Mouse (Mus musculus) heart, adult 2 months (tissue): ENCODE measurements around the gene Sprn. TPM values are rescaled to one million over a fixed set of nuclear protein-coding genes. Genes with fewer than 3 reads are reported as not detected.
A peak's percentile ranks its signal among the peaks of the same experiment; 100 is the strongest.

Experiments used
- DNase-seq, 2 experiments: peaks; one replicate each; pipeline ENCODE4 v3.0.0; 2021
- H3K27ac ChIP-seq: fragments of 200-600 bp; 2 replicates; pipeline ENCODE4 v1.8.1; 2022
- H3K27me3 ChIP-seq: fragments of 200-500 bp; 2 replicates; pipeline ENCODE4 v1.6.1; 2012; ENCODE audit warnings: mild to moderate bottlenecking, low read length, inconsistent platforms, mixed read lengths; ENCODE audit not compliant: control insufficient read depth, insufficient read depth
- H3K36me3 ChIP-seq: fragments of 200-500 bp; 2 replicates; pipeline ENCODE4 v1.6.1; 2012; ENCODE audit warnings: low read length, inconsistent platforms; ENCODE audit not compliant: control insufficient read depth, insufficient read depth
- H3K4me1 ChIP-seq: fragments of 200-500 bp; 2 replicates; pipeline ENCODE4 v1.6.1; 2011; ENCODE audit warnings: low read length; ENCODE audit not compliant: control insufficient read depth, insufficient read depth
- H3K4me3 ChIP-seq: fragments of 200-600 bp; 2 replicates; pipeline ENCODE4 v1.8.1; 2022
- H3K79me2 ChIP-seq: fragments of 200-500 bp; replicated peaks from 2 replicates; pipeline ENCODE4 v1.6.1; 2012; ENCODE audit warnings: mild to moderate bottlenecking, inconsistent platforms, low read length, moderate library complexity, mixed read lengths; ENCODE audit not compliant: control insufficient read depth, insufficient read depth
- H3K9ac ChIP-seq: fragments of 200-500 bp; 2 replicates; pipeline ENCODE4 v1.6.1; 2012; ENCODE audit warnings: low read depth, mild to moderate bottlenecking, control low read depth, inconsistent platforms, low read length, mixed read lengths
- CTCF ChIP-seq: fragments of 200-600 bp; IDR thresholded peaks from 2 replicates; pipeline ENCODE4 v1.8.1; 2022; ENCODE audit warnings: antibody characterized with exemption, mild to moderate bottlenecking, moderate library complexity
- EP300 ChIP-seq: fragments of 200-500 bp; IDR thresholded peaks from 2 replicates; pipeline ENCODE4 v1.6.1; 2011; ENCODE audit warnings: low read depth, low read length, control low read depth; ENCODE audit not compliant: insufficient read depth
- POLR2A ChIP-seq: fragments of 200-500 bp; IDR thresholded peaks from 2 replicates; pipeline ENCODE4 v1.6.1; 2011; ENCODE audit warnings: mild to moderate bottlenecking, low read depth, low read length, control low read depth; ENCODE audit not compliant: insufficient read depth
- WGBS: fragments of 180-500 bp; shearing (Covaris S2); methylation state at CpG from one replicate; pipeline ENCODE4 v1.1.7; 2018; 5-methylcytosine and 5-hydroxymethylcytosine counted together
- intact Hi-C: fragments of 180-260 bp; cut with DNase I; formaldehyde crosslinking; loops from one replicate; pipeline ENCODE4 v1.15.1; 2025
- long read RNA-seq: library from polyadenylated mRNA; stranded (forward); transcript quantifications from one replicate; pipeline ENCODE4 v2.0.0, GENCODE M21; 2021
- polyA plus RNA-seq: library from polyadenylated mRNA; depleted of rRNA; stranded (reverse); fragments of >200 nt; gene quantifications from 2 replicates; pipeline ENCODE4 v1.2.3, GENCODE M21; 2012; rRNA removed
- total RNA-seq, 2 experiments: library from RNA; stranded (reverse); gene quantifications; 2 replicates each; pipeline ENCODE4 v1.2.3; 2021

Gene Sprn
- total RNA-seq = under 1 TPM; 0.52 TPM
- polyA plus RNA-seq = 0.85 and 1.9 TPM in 2 replicates
- long read RNA-seq, partial matches to known transcripts = 0 of 1 reads
- long read RNA-seq, other reads (novel, unspliced or antisense) = 0 of 1 reads

- WGBS = 6% methylated on average over 27 of the region's 28 CpGs
- no peaks in the 10 kb centered on the region for H3K4me1 ChIP-seq
- no peaks in the 10 kb centered on the region for H3K36me3 ChIP-seq
- intact Hi-C loops = no loop called here
- peaks cover 3% of the 10 kb centered on the region for H3K27me3 ChIP-seq
- DNase-seq = no peak
- no peaks in the 10 kb centered on the region for H3K79me2 ChIP-seq
- peak within 1 kb of the TSS; percentile 6; the same call in 1 of the 2 replicates for H3K4me3 ChIP-seq
- TF ChIP-seq POLR2A = no peak
- TF ChIP-seq CTCF = no peak
- TF ChIP-seq EP300 = no peak
- H3K9ac ChIP-seq = no peak within 1 kb of the TSS
- H3K27ac ChIP-seq = no peak within 1 kb of the TSS
Observed at GRCm38 (mm10) chr7:140154218-140154927, at the start of gene Sprn. Gene Sprn, minus strand, starts transcription at chr7:140154877.

DNA sequence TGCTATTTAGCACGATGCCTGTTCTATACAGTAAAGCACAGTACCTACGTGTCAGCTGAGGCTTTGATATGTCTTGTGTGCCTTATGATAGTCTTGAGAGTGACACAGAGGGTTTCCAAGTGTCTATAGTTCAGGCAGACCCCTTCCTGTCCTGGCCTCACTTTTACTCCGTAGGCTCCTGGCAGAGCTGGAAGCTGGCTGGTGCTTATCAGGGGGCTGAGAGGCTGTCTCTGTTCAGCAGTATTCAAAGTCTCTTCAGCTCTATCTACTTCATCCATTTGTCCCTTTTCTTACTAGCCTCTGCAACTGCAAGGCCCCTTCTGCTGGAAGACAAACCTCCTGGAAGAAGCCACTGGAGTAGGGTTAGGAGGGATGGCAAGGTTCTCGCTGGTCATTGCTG lies 46.4 kb upstream of the Sprn start:
- H3K4me3 ChIP-seq = no peak overlapping the region
- WGBS = 69% methylated on average over 4 of the region's 4 CpGs
- H3K27ac ChIP-seq = no peak overlapping the region
- no peak for DNase-seq
- H3K36me3 ChIP-seq = no peaks in the 10 kb centered on the region
- H3K9ac ChIP-seq = no peak overlapping the region
- no peaks in the 10 kb centered on the region for H3K79me2 ChIP-seq
- H3K27me3 ChIP-seq = no peaks in the 10 kb centered on the region
- no peaks in the 10 kb centered on the region for H3K4me1 ChIP-seq
- intact Hi-C loops = no loop called here
- TF ChIP-seq CTCF (no peak), EP300 (no peak), POLR2A (no peak)

DNA sequence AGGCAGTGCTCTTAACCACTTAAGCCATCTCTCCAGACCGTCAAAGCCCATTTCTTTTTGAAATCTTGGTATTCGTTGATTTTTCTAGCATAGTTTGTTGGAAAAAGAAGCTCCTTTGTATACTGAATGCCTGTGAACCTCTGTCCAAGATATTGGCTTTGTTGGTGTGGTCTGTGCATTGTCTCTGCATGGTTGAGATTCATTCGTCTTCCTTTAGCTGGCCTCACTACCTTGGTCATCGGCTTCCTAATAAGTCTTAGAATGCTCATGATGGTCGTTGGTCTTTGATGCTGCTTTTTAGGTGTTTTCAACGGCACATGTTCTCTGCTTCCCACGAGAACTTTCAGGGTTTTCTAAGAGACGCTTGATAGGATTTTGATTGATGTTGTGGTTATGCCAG lies 41.3 kb upstream of the Sprn start:
- no peaks in the 10 kb centered on the region for H3K27me3 ChIP-seq
- no peaks in the 10 kb centered on the region for H3K79me2 ChIP-seq
- no peak overlapping the region for H3K4me3 ChIP-seq
- intact Hi-C loops = no loop called here
- DNase-seq = no peak
- H3K9ac ChIP-seq = no peak overlapping the region
- 69% methylated on average over 8 of the region's 8 CpGs for WGBS
- no peak for TF ChIP-seq POLR2A
- TF ChIP-seq EP300 = no peak
- no peak for TF ChIP-seq CTCF
- no peaks in the 10 kb centered on the region for H3K36me3 ChIP-seq
- no peaks in the 10 kb centered on the region for H3K4me1 ChIP-seq
- no peak overlapping the region for H3K27ac ChIP-seq

GRCm38 (mm10) chr7:140194031-140194430 lies 39.4 kb upstream of the Sprn start:
- DNase-seq = no peak
- Histone ChIP-seq H3K36me3 (no peaks in the 10 kb centered on the region), H3K27ac (no peak overlapping the region), H3K79me2 (no peaks in the 10 kb centered on the region), H3K4me3 (no peak overlapping the region), H3K9ac (no peak overlapping the region), H3K4me1 (no peaks in the 10 kb centered on the region), H3K27me3 (no peaks in the 10 kb centered on the region)
- WGBS = 72% methylated on average over 4 of the region's 4 CpGs
- intact Hi-C loops = no loop called here
- no peak for TF ChIP-seq POLR2A
- no peak for TF ChIP-seq EP300
- no peak for TF ChIP-seq CTCF

DNA sequence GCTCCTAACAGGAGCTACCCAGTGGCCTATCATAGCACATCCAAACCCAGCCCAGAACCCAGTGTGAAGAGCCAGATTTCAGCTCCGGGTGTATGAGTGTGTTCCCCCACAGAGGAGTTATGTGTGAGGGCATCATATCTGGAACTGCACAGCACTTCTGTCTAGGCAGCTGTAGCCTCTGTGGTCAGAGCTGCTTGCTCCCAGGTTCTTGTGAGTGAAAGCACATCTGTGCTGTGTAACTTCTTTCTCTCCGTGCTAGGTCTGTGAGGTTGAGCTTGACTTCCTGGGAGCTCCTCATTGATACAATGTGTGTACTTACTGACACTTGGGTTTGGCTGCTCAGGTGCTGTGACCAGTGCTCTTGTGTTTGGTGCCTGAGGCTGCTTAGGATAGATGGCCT lies 38.2 kb upstream of the Sprn start:
- no peak overlapping the region for H3K4me3 ChIP-seq
- intact Hi-C loops = no loop called here
- H3K9ac ChIP-seq = no peak overlapping the region
- no peaks in the 10 kb centered on the region for H3K4me1 ChIP-seq
- no peaks in the 10 kb centered on the region for H3K79me2 ChIP-seq
- no peak for TF ChIP-seq CTCF
- TF ChIP-seq POLR2A = no peak
- no peak for TF ChIP-seq EP300
- H3K36me3 ChIP-seq = no peaks in the 10 kb centered on the region
- no peak for DNase-seq
- 79% methylated on average over 2 of the region's 2 CpGs for whole genome bisulfite sequencing
- H3K27me3 ChIP-seq = no peaks in the 10 kb centered on the region
- H3K27ac ChIP-seq = no peak overlapping the region

- Histone ChIP-seq H3K9ac (no peak overlapping the region), H3K79me2 (no peaks in the 10 kb centered on the region), H3K36me3 (no peaks in the 10 kb centered on the region), H3K27me3 (no peaks in the 10 kb centered on the region), H3K4me3 (no peak overlapping the region), H3K4me1 (no peaks in the 10 kb centered on the region), H3K27ac (no peak overlapping the region)
- intact Hi-C loops = no loop called here
- DNase-seq = no peak
- no peak for TF ChIP-seq POLR2A
- no peak for TF ChIP-seq EP300
- WGBS = 56% methylated on average over 2 of the region's 2 CpGs
Observed at GRCm38 (mm10) chr7:140192445-140192844, 37.8 kb upstream of the Sprn start.
